Mouse (Mus musculus) central nervous system, embryonic 11.5 days (tissue): ENCODE measurements around the gene Pdhb. TPM values are rescaled to one million over a fixed set of nuclear protein-coding genes. Genes with fewer than 3 reads are reported as not detected.

Experiments used
- polyA plus RNA-seq: library from polyadenylated mRNA; depleted of rRNA; stranded (reverse); fragments of >200 nt; gene quantifications from 2 replicates; pipeline ENCODE4 v1.2.3, GENCODE M21; 2012; rRNA removed

The Pdhb gene
- 161 and 183 TPM in 2 replicates for polyA plus RNA-seq

GRCm38 (mm10) chr14:8172507-8173410, at the start of gene Pdhb:
Gene Pdhb (minus strand): TSS chr14:8173025.

GRCm38 (mm10) chr14:8213803-8214224, 41.0 kb upstream of the Pdhb start, which contains the start of gene Kctd6:
Gene Kctd6 (plus strand): TSS chr14:8214140.

Other genes starting within 250 kb of the Pdhb start
- gene Gm45521, start 215.7 kb downstream of the Pdhb start, polyA plus RNA-seq: 0.24 and 0.29 TPM in 2 replicates
- 0.10 TPM in 1 of 2 replicates, not detected in the other for gene Dnase1l3, start 178.5 kb downstream of the Pdhb start, polyA plus RNA-seq
- 9.0 and 11.6 TPM in 2 replicates for gene Abhd6, start 170.1 kb downstream of the Pdhb start, polyA plus RNA-seq
- 16.9 and 25.6 TPM in 2 replicates for gene Rpp14, start 92.7 kb downstream of the Pdhb start, polyA plus RNA-seq
- 16.9 and 25.7 TPM in 2 replicates for gene Pxk, start 74.8 kb downstream of the Pdhb start, polyA plus RNA-seq
- gene Kctd6, start 41.1 kb upstream of the Pdhb start, polyA plus RNA-seq: 6.9 and 12.2 TPM in 2 replicates
- gene Acox2, start 86.3 kb upstream of the Pdhb start, polyA plus RNA-seq: 0.05 and 0.21 TPM in 2 replicates
- 0.79 and 1.9 TPM in 2 replicates for gene Fam107a, start 145.0 kb upstream of the Pdhb start, polyA plus RNA-seq
- gene Oit1, start 205.7 kb upstream of the Pdhb start, polyA plus RNA-seq: 0.11 and 0.15 TPM in 2 replicates